Mouse (Mus musculus) kidney, postnatal 0 days (tissue): ENCODE data around the gene Trp53inp2. TPM values are rescaled to one million over a fixed set of nuclear protein-coding genes. Genes with fewer than 3 reads are reported as not detected.

Source experiments
- ATAC-seq: fragments of 200-750 bp; cut with Nextera tagmentation; replicated peaks from 2 replicates; pipeline ENCODE4 v1.8.0; 2017; ENCODE audit warnings: low read depth, moderate number of reproducible peaks, moderate TSS enrichment, moderate library complexity; ENCODE audit not compliant: low FRiP score
- DNase-seq: peaks from one replicate; pipeline ENCODE4 v3.0.0-alpha.2; 2016; ENCODE audit warnings: low spot score
- H3K27ac ChIP-seq: fragments of 300-500 bp; sonication (generic); 2 replicates; pipeline ENCODE4 v1.5.1; 2014; ENCODE audit warnings: mild to moderate bottlenecking
- H3K27me3 ChIP-seq: fragments of 300-500 bp; sonication (generic); 2 replicates; pipeline ENCODE4 v1.6.1; 2014; ENCODE audit warnings: low read length, mixed read lengths; ENCODE audit not compliant: insufficient read depth
- H3K36me3 ChIP-seq: fragments of 300-500 bp; sonication (generic); 2 replicates; pipeline ENCODE4 v1.6.1; 2014; ENCODE audit warnings: low read length, mixed read lengths; ENCODE audit not compliant: insufficient read depth
- H3K4me1 ChIP-seq: fragments of 300-500 bp; sonication (generic); replicated peaks from 2 replicates; pipeline ENCODE4 v1.6.1; 2014; ENCODE audit warnings: antibody characterized with exemption, low read length, mixed read lengths; ENCODE audit not compliant: insufficient read depth
- H3K4me2 ChIP-seq: fragments of 300-500 bp; sonication (generic); 2 replicates; pipeline ENCODE4 v1.6.1; 2014; ENCODE audit warnings: mild to moderate bottlenecking, low read length, moderate library complexity, mixed read lengths
- H3K4me3 ChIP-seq: fragments of 300-500 bp; sonication (generic); replicated peaks from 2 replicates; pipeline ENCODE4 v1.5.1; 2014; ENCODE audit warnings: low read depth, low read length
- H3K9ac ChIP-seq: fragments of 300-500 bp; sonication (generic); 2 replicates; pipeline ENCODE4 v1.6.1; 2014; ENCODE audit warnings: low read depth, low read length
- H3K9me3 ChIP-seq: fragments of 300-500 bp; sonication (generic); replicated peaks from 2 replicates; pipeline ENCODE4 v1.6.1; 2016; ENCODE audit warnings: low read length, inconsistent platforms, mixed read lengths
- CTCF ChIP-seq: IDR thresholded peaks from 2 replicates; pipeline ENCODE4 v1.5.1; 2016; ENCODE audit warnings: antibody characterized with exemption, low read depth, mild to moderate bottlenecking, moderate library complexity
- WGBS: fragments of 180-500 bp; shearing (Covaris S2); extraction: QIAGEN DNeasy Blood & Tissue Kit; methylation state at CpG from one replicate; pipeline ENCODE4 v1.1.7; 2014; 5-methylcytosine and 5-hydroxymethylcytosine counted together
- polyA plus RNA-seq: library from polyadenylated mRNA; unstranded; fragments of >200 nt; fragmentation: Nextera tagmentation; extraction: Ambion mirVana; gene quantifications from 2 replicates; pipeline ENCODE4 v1.2.1, GENCODE M21; 2015

Trp53inp2 gene
- polyA plus RNA-seq, 1 experiment from 2014 or later: 38.1 TPM

- WGBS: 73% methylated on average over 2 of the region's 2 CpGs
- Histone ChIP-seq H3K36me3 (no peaks in the 10 kb centered on the region), H3K4me3 (no peak overlapping the region; the same call in 1 of the 2 replicates), H3K9ac (peak overlapping the region; percentile 97; the same call in 1 of the 2 replicates), H3K27me3 (no peaks in the 10 kb centered on the region), H3K4me2 (peak overlapping the region; percentile 87), H3K27ac (peak overlapping the region; percentile 99), H3K9me3 (no peaks in the 10 kb centered on the region), H3K4me1 (peaks cover 18% of the 10 kb centered on the region)
- ATAC-seq (no peak), DNase-seq (peak; percentile 25)
- TF ChIP-seq CTCF: peak; percentile 19; the same call in 1 of the 2 replicates
These were observed 2.1 kb downstream of the Trp53inp2 start for GRCm38 (mm10) chr2:155382791-155383438.

GRCm38 (mm10) chr2:155385090-155385489, 4.2 kb downstream of the Trp53inp2 start:
- Histone ChIP-seq H3K36me3 (peaks cover 6% of the 10 kb centered on the region), H3K4me1 (peaks cover 18% of the 10 kb centered on the region), H3K27ac (no peak overlapping the region), H3K27me3 (no peaks in the 10 kb centered on the region), H3K9me3 (no peaks in the 10 kb centered on the region), H3K4me3 (no peak overlapping the region), H3K9ac (no peak overlapping the region), H3K4me2 (no peak overlapping the region)
- WGBS: 31% methylated on average over 7 of the region's 7 CpGs
- peak; percentile 90 for TF ChIP-seq CTCF
- DNase-seq (peak; percentile 95), ATAC-seq (no peak)

- Histone ChIP-seq H3K4me3 (no peak overlapping the region), H3K27ac (no peak overlapping the region), H3K9ac (no peak overlapping the region), H3K36me3 (peaks cover 9% of the 10 kb centered on the region), H3K27me3 (no peaks in the 10 kb centered on the region), H3K4me2 (peak overlapping the region; percentile 25), H3K9me3 (no peaks in the 10 kb centered on the region), H3K4me1 (peaks cover 18% of the 10 kb centered on the region)
- DNase-seq (peak; percentile 40), ATAC-seq (no peak)
- no peak for TF ChIP-seq CTCF
- 51% methylated on average over 18 of the region's 18 CpGs for WGBS
These were observed 5.1 kb downstream of the Trp53inp2 start for GRCm38 (mm10) chr2:155385731-155386533.

GRCm38 (mm10) chr2:155386534-155386899, 5.7 kb downstream of the Trp53inp2 start:
- peaks cover 9% of the 10 kb centered on the region for H3K36me3 ChIP-seq
- H3K4me2 ChIP-seq: peak overlapping the region; percentile 25
- DNase-seq (no peak), ATAC-seq (no peak)
- no peak overlapping the region for H3K9ac ChIP-seq
- no peak overlapping the region for H3K4me3 ChIP-seq
- no peak for TF ChIP-seq CTCF
- H3K9me3 ChIP-seq: no peaks in the 10 kb centered on the region
- no peak overlapping the region for H3K27ac ChIP-seq
- peaks cover 18% of the 10 kb centered on the region for H3K4me1 ChIP-seq
- H3K27me3 ChIP-seq: no peaks in the 10 kb centered on the region
- WGBS: 29% methylated on average over 27 of the region's 27 CpGs

- TF ChIP-seq CTCF: no peak
- Histone ChIP-seq H3K27me3 (no peaks in the 10 kb centered on the region), H3K27ac (no peak overlapping the region), H3K36me3 (peaks cover 9% of the 10 kb centered on the region), H3K4me1 (peaks cover 18% of the 10 kb centered on the region), H3K4me2 (no peak overlapping the region), H3K9me3 (no peaks in the 10 kb centered on the region), H3K9ac (no peak overlapping the region), H3K4me3 (no peak overlapping the region)
- DNase-seq (no peak), ATAC-seq (no peak)
- 61% methylated on average over 4 of the region's 4 CpGs for WGBS
These were observed 6.2 kb downstream of the Trp53inp2 start for GRCm38 (mm10) chr2:155387052-155387451.

GRCm38 (mm10) chr2:155388573-155388972, 7.7 kb downstream of the Trp53inp2 start:
- H3K4me2 ChIP-seq: no peak overlapping the region
- H3K4me3 ChIP-seq: no peak overlapping the region
- H3K4me1 ChIP-seq: 0 out of 2 replicates have a peak, but pooled peaks cover 5% of the 10 kb centered on the region
- no peak overlapping the region for H3K9ac ChIP-seq
- H3K27ac ChIP-seq: no peak overlapping the region
- ATAC-seq: no peak
- H3K36me3 ChIP-seq: peaks cover 9% of the 10 kb centered on the region
- 75% methylated on average over 2 of the region's 2 CpGs for WGBS
- no peak for TF ChIP-seq CTCF
- no peak for DNase-seq
- H3K9me3 ChIP-seq: no peaks in the 10 kb centered on the region
- no peaks in the 10 kb centered on the region for H3K27me3 ChIP-seq
